Mouse (Mus musculus): ENCODE measurements around the gene Gpr55. TPM values are rescaled to one million over a fixed set of nuclear protein-coding genes. Genes with fewer than 3 reads are reported as not detected.
"Not testable (repeated sequence)": the region's sequence is repeated elsewhere in the genome, so short reads cannot be mapped to it uniquely, and the experiment has no call there.

Gpr55 gene
- not detected in 2 replicates for total RNA-seq (2015; ENCODE audit: low replicate concordance)
- total RNA-seq (2017; ENCODE audit: low replicate concordance), result 0.39 TPM in 1 of 2 replicates, not detected in the other

DNA sequence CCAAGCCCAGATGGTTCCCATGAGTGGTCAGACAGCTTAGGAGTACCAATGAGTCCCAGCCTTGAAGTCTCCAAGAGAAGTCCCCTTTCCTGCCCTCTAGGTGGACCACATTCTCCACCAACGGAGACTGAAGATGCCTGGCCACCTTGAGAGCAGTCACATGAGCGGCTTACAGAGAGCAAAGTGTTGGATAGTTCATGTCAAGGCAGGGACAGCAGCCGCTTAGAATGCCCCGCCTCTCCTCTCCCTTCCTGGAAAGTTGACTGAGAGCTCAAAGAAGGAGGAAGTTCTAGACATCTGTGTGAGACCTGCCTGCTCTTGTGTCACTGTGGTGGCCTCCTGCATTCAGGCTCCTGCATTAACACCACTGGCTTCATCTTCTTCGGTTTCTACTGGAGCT is at the start of gene Gpr55:
Gene Gpr55 (minus strand): TSS at position 135 of the 400 bp plus-strand sequence.
- no peak for ATAC-seq (replicated peaks; ENCODE audit: low FRiP score, poor library complexity, severe bottlenecking)

DNA sequence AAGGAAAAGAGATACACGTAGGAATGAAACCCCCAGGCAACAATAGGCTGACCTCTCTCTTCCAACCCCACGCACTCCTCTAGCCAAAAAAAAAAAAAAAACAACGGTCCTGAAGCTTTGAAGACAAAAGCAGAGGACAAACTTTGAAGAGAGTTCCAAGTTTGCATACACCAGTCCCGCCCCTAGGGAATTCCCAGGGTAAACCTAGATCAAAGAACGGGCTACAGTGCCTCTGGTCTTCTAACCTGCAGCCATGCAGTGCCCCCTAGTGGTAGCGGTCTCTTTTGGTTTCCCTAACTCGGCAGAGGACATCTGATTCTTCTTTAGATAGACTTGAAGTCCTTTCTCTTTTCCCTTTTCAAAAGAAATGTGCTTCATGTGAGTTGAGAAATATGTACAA is 47.0 kb upstream of the Gpr55 start:
- no peak for ATAC-seq (replicated peaks; ENCODE audit: low FRiP score, poor library complexity, severe bottlenecking)

DNA sequence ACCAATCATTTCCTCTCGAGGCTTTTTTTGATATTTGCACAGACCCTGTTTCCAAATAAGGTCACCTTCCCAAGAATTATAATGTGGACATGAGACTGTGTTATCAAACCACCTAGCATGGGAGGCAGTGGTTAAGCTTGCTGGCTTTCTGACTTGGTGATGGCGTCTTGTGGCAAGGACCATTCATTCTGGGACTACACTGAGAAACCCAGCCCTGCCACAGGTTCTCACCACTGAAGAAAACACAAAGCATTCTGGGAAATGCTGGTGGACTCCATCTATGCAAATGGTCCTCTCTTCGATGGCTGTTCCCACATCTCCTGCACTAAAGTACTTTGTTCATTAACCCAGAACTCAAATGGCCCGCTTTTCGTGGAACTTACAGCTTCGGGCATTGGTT is 45.2 kb upstream of the Gpr55 start:
- no peak for ATAC-seq (replicated peaks; ENCODE audit: low FRiP score, poor library complexity, severe bottlenecking)

GRCm38 (mm10) chr1:86005540-86005939 is 44.7 kb upstream of the Gpr55 start:
- ATAC-seq (replicated peaks; ENCODE audit: low FRiP score, poor library complexity, severe bottlenecking), result no peak

GRCm38 (mm10) chr1:85999853-86000570 is 39.2 kb upstream of the Gpr55 start:
- ATAC-seq (replicated peaks; ENCODE audit: low FRiP score, poor library complexity, severe bottlenecking), result no peak

DNA sequence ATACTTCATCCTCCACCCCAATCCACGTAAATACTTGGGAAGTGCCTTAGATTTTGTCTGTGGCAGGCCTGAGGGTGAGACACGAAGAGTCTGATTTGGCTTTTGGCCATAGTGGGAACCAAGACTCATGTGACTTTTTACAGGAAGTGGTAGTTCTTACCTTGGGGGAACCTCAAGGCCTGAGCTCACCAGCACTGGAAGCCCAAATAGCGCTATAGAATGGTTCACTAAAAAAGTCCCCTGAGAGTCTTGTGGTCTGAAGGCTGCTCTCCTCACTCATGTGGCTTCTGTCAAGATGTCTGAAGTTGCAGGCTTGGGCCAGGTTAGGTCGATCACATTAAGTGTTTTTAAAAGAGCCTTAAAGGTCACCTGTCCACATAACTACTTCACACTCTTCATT is 37.2 kb upstream of the Gpr55 start:
- ATAC-seq (replicated peaks; ENCODE audit: low FRiP score, poor library complexity, severe bottlenecking), result no peak

DNA sequence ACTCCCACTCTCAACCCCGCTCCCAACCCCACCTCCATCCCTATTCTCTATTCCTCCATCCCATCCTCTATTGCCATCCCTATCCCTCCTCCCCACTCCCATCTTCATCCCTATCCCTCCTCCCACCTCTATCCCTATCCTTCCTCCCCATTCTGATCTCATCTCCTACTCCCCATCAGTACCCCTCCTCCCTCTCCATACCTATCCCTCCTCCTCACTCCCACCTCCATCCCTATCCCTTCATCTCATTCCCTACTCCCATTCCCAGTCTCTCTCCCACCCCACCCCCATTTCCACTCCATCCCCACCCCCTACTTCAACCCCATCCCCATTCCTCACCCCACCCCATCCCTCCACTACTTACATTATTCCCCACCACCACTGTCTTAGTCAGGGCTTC is 36.4 kb upstream of the Gpr55 start:
- ATAC-seq (replicated peaks; ENCODE audit: low FRiP score, poor library complexity, severe bottlenecking), result no peak

- ATAC-seq (replicated peaks; ENCODE audit: low FRiP score, poor library complexity, severe bottlenecking), result no peak
These were observed 32.7 kb upstream of the Gpr55 start for GRCm38 (mm10) chr1:85993541-85993940.

GRCm38 (mm10) chr1:85992175-85992574 is 31.4 kb upstream of the Gpr55 start:
- no peak for ATAC-seq (replicated peaks; ENCODE audit: low FRiP score, poor library complexity, severe bottlenecking)

GRCm38 (mm10) chr1:85988882-85989281 is 28.1 kb upstream of the Gpr55 start:
- not testable (repeated sequence) for ATAC-seq (replicated peaks; ENCODE audit: low FRiP score, poor library complexity, severe bottlenecking)

GRCm38 (mm10) chr1:85988351-85988750 is 27.5 kb upstream of the Gpr55 start:
- ATAC-seq (replicated peaks; ENCODE audit: low FRiP score, poor library complexity, severe bottlenecking), result no peak

GRCm38 (mm10) chr1:85985784-85986183 is 25.0 kb upstream of the Gpr55 start:
- ATAC-seq (replicated peaks; ENCODE audit: low FRiP score, poor library complexity, severe bottlenecking), result no peak

DNA sequence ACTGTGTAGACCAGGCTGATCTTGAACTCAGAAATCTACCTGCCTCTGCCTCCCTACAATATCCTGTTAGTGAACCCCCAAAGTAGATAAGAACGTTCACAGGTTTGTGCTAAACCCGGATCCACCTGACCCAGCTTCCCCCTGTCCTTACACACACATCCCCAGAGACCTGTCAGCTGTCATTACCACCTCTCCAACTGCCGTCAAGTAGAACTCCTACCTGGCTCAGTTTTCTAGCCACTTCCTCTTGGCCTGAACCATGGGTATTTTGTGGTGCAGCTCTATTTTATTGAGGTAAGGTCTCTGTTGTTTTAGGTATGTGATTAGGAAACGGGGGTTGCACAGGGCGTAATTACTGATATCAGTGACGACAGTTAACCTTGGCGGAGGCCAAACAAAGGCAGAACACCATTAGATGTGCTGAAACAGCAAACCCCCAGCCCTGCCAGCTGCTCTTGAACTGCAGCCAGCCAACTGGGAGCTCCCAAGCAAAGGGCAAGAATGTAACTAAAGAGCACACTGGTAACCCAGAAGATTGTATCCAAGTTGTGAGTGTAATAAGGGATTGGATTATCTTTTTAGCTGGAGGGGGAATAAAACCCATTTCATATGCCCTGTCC is 21.0 kb upstream of the Gpr55 start:
- ATAC-seq (replicated peaks; ENCODE audit: low FRiP score, poor library complexity, severe bottlenecking), result no peak

GRCm38 (mm10) chr1:85977709-85978108 is 16.9 kb upstream of the Gpr55 start:
- no peak for ATAC-seq (replicated peaks; ENCODE audit: low FRiP score, poor library complexity, severe bottlenecking)

DNA sequence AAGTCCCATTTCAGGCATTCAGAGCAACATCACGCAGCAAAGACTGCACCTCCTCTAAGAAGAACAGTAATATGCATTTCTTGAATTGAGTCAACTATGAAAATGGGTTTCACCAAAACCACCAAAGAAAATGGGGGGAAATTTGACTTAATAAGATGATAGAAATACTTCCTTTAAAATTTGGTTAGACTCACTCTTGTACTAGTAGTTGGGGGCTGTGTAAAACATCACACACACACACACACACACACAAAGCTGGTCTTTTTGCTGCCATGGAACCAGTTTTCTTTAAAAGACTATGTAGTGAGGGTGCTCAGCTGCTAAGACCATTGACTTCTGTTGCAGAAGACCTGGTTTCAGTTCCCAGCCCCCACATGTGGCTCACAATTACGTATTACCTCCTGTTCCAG is 12.7 kb upstream of the Gpr55 start:
- no peak for ATAC-seq (replicated peaks; ENCODE audit: low FRiP score, poor library complexity, severe bottlenecking)

DNA sequence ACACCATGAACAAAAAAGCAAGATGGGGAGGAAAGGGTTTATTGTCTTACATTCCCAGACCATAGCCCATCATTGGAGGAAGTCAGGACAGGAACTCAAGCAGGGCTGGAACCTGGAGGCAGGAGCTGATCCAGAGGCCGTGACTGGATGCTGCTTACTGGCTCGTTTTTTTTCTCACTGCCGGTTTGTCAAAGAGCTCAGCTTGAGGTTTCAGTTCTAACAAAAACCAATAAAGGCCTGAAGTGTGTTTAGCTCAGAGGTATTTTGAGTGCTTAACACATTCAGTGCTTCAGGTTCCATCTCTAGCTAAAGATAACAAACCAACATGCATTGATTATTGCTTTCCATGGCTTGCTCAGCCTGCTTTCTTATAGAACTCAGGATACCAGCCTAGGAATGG is 11.5 kb upstream of the Gpr55 start:
- no peak for ATAC-seq (replicated peaks; ENCODE audit: low FRiP score, poor library complexity, severe bottlenecking)

DNA sequence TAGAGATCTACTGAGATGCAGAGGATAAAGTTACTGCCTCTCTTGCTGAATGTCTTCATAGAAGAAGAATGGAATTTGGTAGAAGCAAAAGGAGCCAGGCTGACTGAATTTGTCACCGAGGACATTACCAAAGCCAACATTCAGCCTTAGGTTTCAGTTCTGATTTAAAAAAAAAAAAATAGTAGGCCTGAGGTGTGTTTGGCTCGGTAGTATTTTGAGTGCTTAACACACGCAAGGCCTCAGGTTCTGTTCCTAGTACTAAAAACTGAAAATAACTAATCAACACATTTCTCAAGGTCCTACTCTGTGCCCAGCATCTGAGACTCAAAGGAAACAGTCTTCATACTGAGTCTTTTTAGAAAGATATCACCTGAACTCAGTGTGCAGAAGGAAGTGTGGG is 10.3 kb upstream of the Gpr55 start:
- ATAC-seq (replicated peaks; ENCODE audit: low FRiP score, poor library complexity, severe bottlenecking), result no peak

GRCm38 (mm10) chr1:85969519-85969918 is 8.7 kb upstream of the Gpr55 start:
- ATAC-seq (replicated peaks; ENCODE audit: low FRiP score, poor library complexity, severe bottlenecking), result no peak

GRCm38 (mm10) chr1:85969081-85969480 is 8.3 kb upstream of the Gpr55 start:
- no peak for ATAC-seq (replicated peaks; ENCODE audit: low FRiP score, poor library complexity, severe bottlenecking)

DNA sequence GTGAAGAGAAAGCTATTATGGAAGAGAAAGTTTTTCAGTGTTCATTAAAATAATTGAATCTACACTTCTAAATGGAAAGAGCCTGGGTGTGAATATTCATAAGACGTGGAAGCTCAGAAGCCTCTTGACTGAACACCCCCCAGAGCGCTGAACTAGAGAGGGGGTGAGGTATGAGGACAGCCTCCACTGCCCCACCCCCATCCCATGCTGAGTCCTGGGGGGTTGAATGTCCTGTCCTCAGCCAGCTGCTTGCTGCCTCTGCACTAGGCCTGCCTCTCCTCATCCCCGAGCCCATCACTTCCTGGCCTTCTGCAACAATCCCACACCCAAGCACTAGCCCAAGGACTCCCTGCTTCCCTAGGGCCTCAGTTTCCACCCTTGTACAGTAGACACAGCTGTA is 5.0 kb upstream of the Gpr55 start:
- ATAC-seq (replicated peaks; ENCODE audit: low FRiP score, poor library complexity, severe bottlenecking), result no peak

- ATAC-seq (replicated peaks; ENCODE audit: low FRiP score, poor library complexity, severe bottlenecking), result no peak
These were observed 1.3 kb upstream of the Gpr55 start for GRCm38 (mm10) chr1:85962081-85962480.

DNA sequence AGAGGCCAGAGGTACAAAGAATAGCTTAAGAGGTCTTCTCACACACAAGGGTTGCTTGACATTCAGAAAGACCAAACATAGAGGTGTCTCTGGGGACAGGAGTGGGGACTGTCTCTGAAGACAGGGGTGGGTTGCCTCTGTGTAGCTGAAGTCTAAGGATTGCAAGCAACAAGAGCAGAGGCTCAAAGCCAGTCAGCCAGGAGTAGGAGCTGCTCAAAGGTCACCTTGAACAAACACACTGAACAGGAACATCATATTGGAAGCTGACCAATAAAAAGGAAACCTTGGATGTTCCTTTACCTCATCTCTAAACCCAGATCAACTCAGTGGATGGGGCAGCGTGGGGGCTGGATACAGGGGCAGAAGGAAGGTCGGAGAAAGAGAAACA is 924 bp downstream of the Gpr55 start:
- ATAC-seq (replicated peaks; ENCODE audit: low FRiP score, poor library complexity, severe bottlenecking), result no peak
